Mouse (Mus musculus) naive thymus-derived CD4-positive, alpha-beta T cell, adult 5 months (primary cell): Measurements from ENCODE around the gene Rasd2. TPM values are rescaled to one million over a fixed set of nuclear protein-coding genes. Genes with fewer than 3 reads are reported as not detected.

Source experiments
- polyA plus RNA-seq: library from polyadenylated mRNA; unstranded; fragments of 100-300 nt; shearing (Covaris generic); gene quantifications from one replicate; pipeline ENCODE4 v1.2.1, GENCODE M21; 2017

Rasd2 gene
- not detected for polyA plus RNA-seq

GRCm38 (mm10) chr8:75213686-75214085, at the start of gene Rasd2:
Gene Rasd2 (plus strand): TSS chr8:75213944.

Other genes with a start within 250 kb of the Rasd2 start
- 13.3 TPM for gene Hmgxb4, start 220.6 kb upstream of the Rasd2 start, polyA plus RNA-seq
- 21.6 TPM for gene Tom1, start 180.2 kb upstream of the Rasd2 start, polyA plus RNA-seq
- gene Hmox1, start 120.3 kb upstream of the Rasd2 start, polyA plus RNA-seq: 0.66 TPM
- gene Mcm5, start 104.4 kb upstream of the Rasd2 start, polyA plus RNA-seq: 34.0 TPM
- not detected for gene Gm10358, start 192.6 kb downstream of the Rasd2 start, polyA plus RNA-seq
- gene Iqcm, start 234.8 kb downstream of the Rasd2 start, polyA plus RNA-seq: not detected